Mouse (Mus musculus): Measurements from ENCODE around the gene Phactr1. TPM values are rescaled to one million over a fixed set of nuclear protein-coding genes. Genes with fewer than 3 reads are reported as not detected.
A peak's percentile ranks its signal among the peaks of the same experiment; 100 is the strongest.

Gene Phactr1
- polyA plus RNA-seq, 1 experiment from 2014 or later = 17.1 TPM

DNA sequence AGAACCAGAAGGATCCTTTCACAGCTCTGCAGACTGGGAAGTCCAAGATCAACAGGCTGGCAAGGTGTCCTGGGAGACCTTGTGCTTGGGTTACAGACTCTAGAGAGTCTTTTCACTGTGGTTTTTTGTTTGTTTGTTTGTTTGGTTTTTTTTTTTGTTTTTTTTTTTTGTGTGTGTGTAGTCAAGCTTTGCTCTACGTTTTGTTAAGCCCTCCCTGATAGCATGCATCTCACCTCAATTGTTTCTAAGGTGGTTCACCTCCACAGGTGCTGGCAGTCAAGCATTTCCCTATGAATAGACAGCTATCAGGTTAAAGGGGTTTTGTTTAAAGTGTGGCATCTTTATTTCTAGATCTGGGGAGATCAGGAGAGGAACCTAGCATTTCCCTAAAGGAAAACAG, 191.7 kb downstream of the Phactr1 start:
- WGBS = 40% methylated on average over 1 of the region's 1 CpGs
- Histone ChIP-seq H3K27me3 (no peaks in the 10 kb centered on the region), H3K9me3 (replicated peaks) (no peaks in the 10 kb centered on the region), H3K9ac (no peak overlapping the region), H3K4me2 (replicated peaks) (no peak overlapping the region), H3K36me3 (no peaks in the 10 kb centered on the region), H3K4me1 (0 out of 2 replicates have a peak, but pooled peaks cover 3% of the 10 kb centered on the region), H3K27ac (replicated peaks) (no peak overlapping the region), H3K4me3 (replicated peaks) (no peak overlapping the region)
- no peak for ATAC-seq (ENCODE audit: insufficient number of reproducible peaks, low FRiP score, low TSS enrichment, low read depth)

DNA sequence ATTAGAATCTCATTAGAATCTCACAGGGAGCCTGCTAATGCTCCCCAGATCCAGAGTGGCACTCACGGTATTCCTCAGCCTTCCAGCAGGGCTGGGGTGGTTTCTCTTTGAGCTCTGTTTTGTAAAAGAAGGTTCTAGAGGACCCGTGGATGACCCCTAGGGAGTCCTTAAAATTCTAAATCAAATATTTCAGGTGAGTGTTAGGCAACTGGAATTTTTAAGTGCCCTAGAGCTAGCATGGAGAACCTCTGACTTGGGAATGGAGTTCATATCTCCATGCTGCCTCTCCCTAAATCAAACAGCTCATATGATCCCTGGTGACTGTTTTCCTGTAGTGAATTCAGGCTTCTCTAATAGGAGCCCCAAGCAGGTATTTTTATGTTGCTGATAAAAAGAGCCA, 197.9 kb downstream of the Phactr1 start:
- WGBS = 39% methylated on average over 2 of the region's 2 CpGs
- H3K9ac ChIP-seq = no peak overlapping the region
- no peak for ATAC-seq (ENCODE audit: insufficient number of reproducible peaks, low FRiP score, low TSS enrichment, low read depth)

DNA sequence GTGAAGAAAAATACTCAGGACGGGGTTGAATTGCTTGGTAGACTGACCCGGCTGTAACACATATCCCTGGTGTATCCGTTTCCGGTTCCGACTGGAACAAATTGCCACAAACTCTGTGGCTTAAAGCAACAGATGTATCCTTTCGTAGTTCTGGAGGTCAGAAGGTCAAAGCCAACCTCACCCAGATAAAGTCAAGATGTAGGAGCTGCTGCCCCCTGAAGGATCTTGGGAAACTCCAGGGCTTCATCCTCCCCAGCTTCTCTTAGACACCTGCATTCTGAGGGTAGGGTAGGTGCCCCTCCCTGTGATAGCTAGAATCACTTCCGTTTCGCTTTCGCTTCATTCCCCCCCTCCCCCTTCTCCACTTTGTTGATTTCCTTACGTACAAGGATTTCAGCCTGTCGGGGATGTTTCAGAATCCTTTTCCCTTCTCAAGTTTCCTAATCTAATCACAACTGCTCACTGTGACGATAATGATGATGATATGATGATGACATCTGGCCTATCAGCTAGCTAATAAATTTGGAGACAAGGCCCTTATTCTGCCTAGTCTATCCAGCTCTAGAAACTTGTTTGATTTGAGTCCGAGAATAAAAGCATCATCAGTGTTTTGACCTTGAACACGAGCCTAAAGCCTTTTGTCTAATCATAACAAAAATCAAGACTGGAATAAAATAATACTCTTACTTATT, 203.8 kb downstream of the Phactr1 start:
- Histone ChIP-seq H3K4me3 (replicated peaks) (no peak overlapping the region), H3K4me1 (0 out of 2 replicates have a peak, but pooled peaks cover 3% of the 10 kb centered on the region), H3K9me3 (replicated peaks) (no peaks in the 10 kb centered on the region), H3K9ac (no peak overlapping the region), H3K36me3 (no peaks in the 10 kb centered on the region), H3K27me3 (no peaks in the 10 kb centered on the region), H3K4me2 (replicated peaks) (0 out of 2 replicates have a peak overlapping the region, but pooled peaks have one; percentile 4), H3K27ac (replicated peaks) (no peak overlapping the region)
- whole genome bisulfite sequencing = 35% methylated on average over 14 of the region's 14 CpGs
- ATAC-seq (ENCODE audit: insufficient number of reproducible peaks, low FRiP score, low TSS enrichment, low read depth) = no peak

More for the DNA sequence above, 197.9 kb downstream of the Phactr1 start:
- Histone ChIP-seq H3K4me2 (replicated peaks) (no peak overlapping the region), H3K27ac (replicated peaks) (no peak overlapping the region), H3K4me1 (no peaks in the 10 kb centered on the region), H3K9me3 (replicated peaks) (no peaks in the 10 kb centered on the region), H3K4me3 (replicated peaks) (no peak overlapping the region), H3K27me3 (no peaks in the 10 kb centered on the region), H3K36me3 (no peaks in the 10 kb centered on the region)

DNA sequence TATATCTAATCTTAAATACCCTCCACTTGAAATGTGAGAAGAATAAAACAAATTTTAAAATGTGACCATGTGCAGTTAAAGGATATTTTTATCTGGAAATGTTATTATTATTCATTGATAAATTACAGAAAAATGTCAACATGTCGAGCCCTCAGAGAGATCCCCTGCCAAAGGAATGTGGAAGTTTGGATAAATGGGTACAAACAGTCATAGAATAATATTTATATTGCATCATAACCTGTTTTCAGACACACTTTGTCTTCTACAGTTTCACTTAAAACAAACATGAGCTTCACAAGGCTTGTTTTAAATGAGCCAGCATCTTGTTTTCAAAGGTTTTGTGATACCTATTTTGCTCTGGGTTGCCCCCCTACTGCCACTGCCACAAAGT, 204.3 kb downstream of the Phactr1 start:
- Histone ChIP-seq H3K9ac (no peak overlapping the region), H3K4me2 (replicated peaks) (no peak overlapping the region), H3K27ac (replicated peaks) (no peak overlapping the region), H3K4me3 (replicated peaks) (no peak overlapping the region), H3K9me3 (replicated peaks) (no peaks in the 10 kb centered on the region), H3K27me3 (no peaks in the 10 kb centered on the region), H3K4me1 (0 out of 2 replicates have a peak, but pooled peaks cover 3% of the 10 kb centered on the region), H3K36me3 (no peaks in the 10 kb centered on the region)
- no peak for ATAC-seq (ENCODE audit: insufficient number of reproducible peaks, low FRiP score, low TSS enrichment, low read depth)
- WGBS = 52% methylated on average over 1 of the region's 1 CpGs

DNA sequence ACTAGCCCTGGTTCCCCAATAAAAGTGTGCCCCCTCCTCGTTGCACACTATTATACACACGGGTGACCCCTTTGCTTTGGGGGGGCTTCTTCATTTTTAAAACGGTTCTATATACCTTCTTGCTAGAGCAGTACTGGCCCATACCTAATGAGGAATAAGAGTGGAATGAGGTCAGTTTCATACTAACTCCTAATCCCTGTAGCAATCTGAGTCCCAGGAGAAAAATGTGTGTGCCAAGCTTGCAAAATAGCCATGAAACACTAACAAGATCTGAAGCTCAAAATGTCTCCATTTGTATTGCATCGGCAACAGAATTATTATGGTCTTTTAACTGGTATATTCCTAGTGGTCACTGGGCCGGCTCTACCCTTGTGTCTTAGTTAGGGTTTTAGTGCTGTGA, 207.3 kb downstream of the Phactr1 start:
- H3K4me1 ChIP-seq = 0 out of 2 replicates have a peak, but pooled peaks cover 3% of the 10 kb centered on the region
- H3K4me3 ChIP-seq (replicated peaks) = no peak overlapping the region
- no peaks in the 10 kb centered on the region for H3K27me3 ChIP-seq
- H3K36me3 ChIP-seq = no peaks in the 10 kb centered on the region
- no peak for ATAC-seq (ENCODE audit: insufficient number of reproducible peaks, low FRiP score, low TSS enrichment, low read depth)
- H3K4me2 ChIP-seq (replicated peaks) = no peak overlapping the region
- H3K9me3 ChIP-seq (replicated peaks) = no peaks in the 10 kb centered on the region
- no peak overlapping the region for H3K9ac ChIP-seq
- WGBS = 79% methylated on average over 5 of the region's 5 CpGs
- no peak overlapping the region for H3K27ac ChIP-seq (replicated peaks)

- H3K4me2 ChIP-seq (replicated peaks) = no peak overlapping the region
- 50% methylated on average over 12 of the region's 12 CpGs for WGBS
Observed at GRCm38 (mm10) chr13:42889516-42890474, 209.4 kb downstream of the Phactr1 start.

GRCm38 (mm10) chr13:42890651-42891050, 210.2 kb downstream of the Phactr1 start:
- 53% methylated on average over 5 of the region's 5 CpGs for WGBS
- no peaks in the 10 kb centered on the region for H3K36me3 ChIP-seq
- no peaks in the 10 kb centered on the region for H3K9me3 ChIP-seq (replicated peaks)
- H3K4me3 ChIP-seq (replicated peaks) = no peak overlapping the region
- H3K9ac ChIP-seq = no peak overlapping the region
- no peak for ATAC-seq (ENCODE audit: insufficient number of reproducible peaks, low FRiP score, low TSS enrichment, low read depth)
- no peaks in the 10 kb centered on the region for H3K4me1 ChIP-seq
- H3K27ac ChIP-seq (replicated peaks) = no peak overlapping the region
- no peaks in the 10 kb centered on the region for H3K27me3 ChIP-seq
- H3K4me2 ChIP-seq (replicated peaks) = no peak overlapping the region

More at GRCm38 (mm10) chr13:42889516-42890474, 209.4 kb downstream of the Phactr1 start:
- no peak for ATAC-seq (ENCODE audit: insufficient number of reproducible peaks, low FRiP score, low TSS enrichment, low read depth)
- H3K9ac ChIP-seq = no peak overlapping the region
- no peaks in the 10 kb centered on the region for H3K27me3 ChIP-seq
- no peaks in the 10 kb centered on the region for H3K9me3 ChIP-seq (replicated peaks)
- H3K4me1 ChIP-seq = no peaks in the 10 kb centered on the region
- H3K4me3 ChIP-seq (replicated peaks) = no peak overlapping the region
- H3K27ac ChIP-seq (replicated peaks) = no peak overlapping the region
- no peaks in the 10 kb centered on the region for H3K36me3 ChIP-seq

GRCm38 (mm10) chr13:42894016-42894415, 213.6 kb downstream of the Phactr1 start:
- H3K9me3 ChIP-seq (replicated peaks) = no peaks in the 10 kb centered on the region
- H3K9ac ChIP-seq = no peak overlapping the region
- no peak for ATAC-seq (ENCODE audit: insufficient number of reproducible peaks, low FRiP score, low TSS enrichment, low read depth)
- no peaks in the 10 kb centered on the region for H3K27me3 ChIP-seq
- 93% methylated on average over 10 of the region's 10 CpGs for WGBS
- H3K4me1 ChIP-seq = no peaks in the 10 kb centered on the region
- H3K4me2 ChIP-seq (replicated peaks) = no peak overlapping the region
- no peaks in the 10 kb centered on the region for H3K36me3 ChIP-seq
- H3K27ac ChIP-seq (replicated peaks) = no peak overlapping the region
- H3K4me3 ChIP-seq (replicated peaks) = no peak overlapping the region

DNA sequence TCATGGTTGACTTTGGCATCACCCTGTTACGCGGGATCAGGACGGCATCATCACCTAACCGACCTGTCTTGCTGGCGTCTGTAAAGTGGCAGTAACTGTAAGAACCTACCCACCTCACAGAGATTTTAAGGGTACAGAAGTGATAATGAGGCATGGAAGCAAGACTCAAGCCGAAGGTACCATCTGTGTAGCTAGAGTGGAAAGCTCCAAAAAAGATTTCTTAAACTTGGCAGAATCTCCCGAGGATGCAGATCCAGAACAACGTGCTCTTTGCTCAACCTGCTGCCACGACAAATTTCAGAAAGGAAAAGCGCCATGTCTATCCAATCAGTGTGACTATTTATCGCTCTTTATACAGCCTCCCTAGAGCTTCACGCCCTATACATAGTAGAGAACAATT, 214.2 kb downstream of the Phactr1 start:
- Histone ChIP-seq H3K9ac (no peak overlapping the region), H3K27ac (replicated peaks) (no peak overlapping the region), H3K36me3 (no peaks in the 10 kb centered on the region), H3K4me1 (no peaks in the 10 kb centered on the region), H3K9me3 (replicated peaks) (no peaks in the 10 kb centered on the region), H3K4me3 (replicated peaks) (no peak overlapping the region), H3K4me2 (replicated peaks) (no peak overlapping the region), H3K27me3 (no peaks in the 10 kb centered on the region)
- WGBS = 92% methylated on average over 12 of the region's 12 CpGs
- no peak for ATAC-seq (ENCODE audit: insufficient number of reproducible peaks, low FRiP score, low TSS enrichment, low read depth)

DNA sequence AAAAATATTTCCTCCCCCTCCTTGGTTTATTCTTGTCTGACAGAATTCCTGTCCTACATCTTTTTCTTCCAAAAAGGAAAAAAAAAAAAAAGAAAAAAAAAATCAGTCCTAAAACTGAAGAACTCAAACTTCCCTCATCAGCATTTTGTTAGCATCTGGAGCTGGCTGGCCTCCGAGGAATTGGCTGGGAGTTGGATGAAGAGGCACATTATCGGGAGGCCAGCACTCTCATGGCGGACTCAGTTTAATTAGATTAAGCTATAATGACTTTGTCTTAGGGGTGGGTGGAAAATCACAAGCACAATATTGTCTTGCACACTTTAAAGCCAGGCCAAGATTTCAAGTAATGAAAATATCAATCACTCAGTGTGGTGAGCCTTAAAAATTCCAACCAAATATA, 215.6 kb downstream of the Phactr1 start:
- no peaks in the 10 kb centered on the region for H3K27me3 ChIP-seq
- 43% methylated on average over 3 of the region's 3 CpGs for WGBS
- H3K9ac ChIP-seq = no peak overlapping the region
- H3K4me1 ChIP-seq = no peaks in the 10 kb centered on the region
- no peak overlapping the region for H3K4me2 ChIP-seq (replicated peaks)
- H3K27ac ChIP-seq (replicated peaks) = no peak overlapping the region
- H3K36me3 ChIP-seq = no peaks in the 10 kb centered on the region
- no peak overlapping the region for H3K4me3 ChIP-seq (replicated peaks)
- H3K9me3 ChIP-seq (replicated peaks) = no peaks in the 10 kb centered on the region
- no peak for ATAC-seq (ENCODE audit: insufficient number of reproducible peaks, low FRiP score, low TSS enrichment, low read depth)

GRCm38 (mm10) chr13:42899611-42900010, 219.2 kb downstream of the Phactr1 start:
- 48% methylated on average over 3 of the region's 3 CpGs for WGBS
- ATAC-seq (ENCODE audit: insufficient number of reproducible peaks, low FRiP score, low TSS enrichment, low read depth) = no peak
- no peaks in the 10 kb centered on the region; the same call in 1 of the 2 replicates for H3K27me3 ChIP-seq
- H3K9me3 ChIP-seq (replicated peaks) = no peaks in the 10 kb centered on the region
- H3K4me2 ChIP-seq (replicated peaks) = no peak overlapping the region
- no peak overlapping the region for H3K9ac ChIP-seq
- H3K36me3 ChIP-seq = no peaks in the 10 kb centered on the region
- H3K27ac ChIP-seq (replicated peaks) = no peak overlapping the region
- H3K4me1 ChIP-seq = no peaks in the 10 kb centered on the region
- no peak overlapping the region for H3K4me3 ChIP-seq (replicated peaks)
